Mouse (Mus musculus) gonadal fat pad, adult 2 months (tissue): ENCODE measurements around the gene Col6a4. TPM values are rescaled to one million over a fixed set of nuclear protein-coding genes. Genes with fewer than 3 reads are reported as not detected.

Source experiments
- DNase-seq: peaks from one replicate; pipeline ENCODE4 v3.0.0-alpha.2; 2012; ENCODE audit warnings: low read depth
- polyA plus RNA-seq: library from polyadenylated mRNA; depleted of rRNA; stranded (reverse); fragments of >200 nt; gene quantifications from 2 replicates; pipeline ENCODE4 v1.2.3, GENCODE M21; 2012

Gene Col6a4
- polyA plus RNA-seq, 1 experiment: 43.0 TPM

- no peak for DNase-seq
Measured at GRCm38 (mm10) chr9:106073956-106074355, 22.6 kb downstream of the Col6a4 start.

DNA sequence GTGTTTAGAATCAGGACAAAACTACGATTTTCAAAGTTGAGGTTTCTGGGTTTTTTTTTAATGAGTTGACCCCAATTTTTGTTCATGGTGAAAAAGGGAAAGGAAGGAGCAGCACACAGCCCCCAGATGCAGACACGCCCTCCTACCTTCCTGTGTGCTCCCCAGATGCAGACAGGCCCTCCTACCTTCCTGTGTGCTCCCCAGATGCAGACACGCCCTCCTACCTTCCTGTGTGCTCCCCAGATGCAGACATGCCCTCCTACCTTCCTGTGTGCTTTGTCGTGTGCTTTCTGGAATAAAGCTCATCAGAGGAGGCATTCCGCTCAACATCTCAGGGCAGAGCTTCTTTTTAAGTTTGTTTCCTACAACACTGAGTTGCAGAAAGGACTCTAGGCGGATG lies 24.9 kb downstream of the Col6a4 start:
- no peak for DNase-seq

- no peak for DNase-seq
Measured at GRCm38 (mm10) chr9:106053446-106053845, 43.1 kb downstream of the Col6a4 start.

DNA sequence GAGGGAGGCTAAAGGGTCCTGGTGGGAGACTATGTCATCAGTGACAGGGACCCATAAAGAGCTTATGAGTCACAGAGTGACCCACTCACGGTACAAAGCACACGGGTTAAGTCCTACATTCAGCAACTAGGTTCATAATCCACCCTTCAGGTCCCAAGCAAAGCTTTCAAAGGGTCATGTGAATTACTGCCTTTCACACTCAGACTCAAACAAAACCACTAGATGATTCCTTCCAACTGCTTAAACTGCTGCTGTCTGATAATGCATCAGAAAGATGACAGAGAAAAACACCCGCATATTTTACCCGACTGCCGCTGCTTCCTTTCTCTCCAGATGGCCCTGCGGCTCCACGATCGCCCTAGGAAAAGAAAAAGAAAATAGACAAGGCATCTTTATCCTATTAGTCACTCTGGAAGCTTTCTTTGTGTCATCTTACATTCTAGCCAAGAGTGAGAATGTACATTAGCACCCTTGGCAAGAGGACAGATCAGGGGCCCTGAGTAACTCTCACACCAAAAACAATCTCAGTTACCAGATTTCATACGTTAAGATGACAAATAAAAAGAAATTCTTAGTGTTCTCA lies 52.6 kb downstream of the Col6a4 start:
- no peak for DNase-seq

- no peak for DNase-seq
Measured at GRCm38 (mm10) chr9:106039915-106040659, 56.5 kb downstream of the Col6a4 start.

DNA sequence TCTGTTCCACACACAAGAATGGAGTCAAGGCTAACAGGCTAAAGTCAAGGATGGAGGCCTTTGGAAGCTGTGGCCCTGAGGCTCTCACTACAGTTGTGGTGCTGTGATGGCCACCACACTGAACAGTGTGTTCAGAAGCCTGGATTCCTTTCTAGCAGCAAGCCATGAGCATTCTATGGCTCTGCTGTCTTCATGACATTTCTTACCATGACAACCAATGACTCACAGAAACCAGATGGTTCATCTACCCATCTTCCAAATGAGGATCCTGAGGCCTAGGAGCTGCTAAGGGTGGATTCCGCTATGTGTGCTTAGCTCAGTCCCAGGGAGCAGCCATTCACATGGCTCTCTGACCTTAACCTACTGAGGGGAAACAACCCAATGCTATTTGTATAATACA lies 57.3 kb downstream of the Col6a4 start:
- DNase-seq: no peak

GRCm38 (mm10) chr9:106038865-106039264 lies 57.7 kb downstream of the Col6a4 start:
- DNase-seq: no peak

GRCm38 (mm10) chr9:106015666-106016065 lies 80.9 kb downstream of the Col6a4 start:
- no peak for DNase-seq

DNA sequence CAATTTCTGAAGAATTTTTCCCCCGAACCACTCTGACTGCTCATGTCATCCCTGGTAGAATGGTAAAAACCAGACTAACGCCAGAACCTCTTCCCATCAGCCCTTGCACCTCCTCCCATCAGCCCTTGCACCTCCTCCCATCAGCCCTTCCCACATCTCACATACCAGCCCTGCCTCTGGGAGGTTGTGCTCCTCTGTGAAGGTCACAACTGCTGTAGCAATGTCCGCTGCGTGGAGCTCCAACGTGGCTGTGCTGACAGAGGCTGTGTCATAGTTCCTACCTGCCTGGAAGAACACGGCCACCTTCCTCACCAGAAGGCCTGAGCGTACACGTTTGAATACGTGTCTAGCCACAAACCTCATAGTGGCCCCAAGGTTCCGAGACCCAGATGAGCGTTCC lies 83.4 kb downstream of the Col6a4 start:
- DNase-seq: no peak

GRCm38 (mm10) chr9:105997955-105998354 lies 98.6 kb downstream of the Col6a4 start:
- DNase-seq: no peak

DNA sequence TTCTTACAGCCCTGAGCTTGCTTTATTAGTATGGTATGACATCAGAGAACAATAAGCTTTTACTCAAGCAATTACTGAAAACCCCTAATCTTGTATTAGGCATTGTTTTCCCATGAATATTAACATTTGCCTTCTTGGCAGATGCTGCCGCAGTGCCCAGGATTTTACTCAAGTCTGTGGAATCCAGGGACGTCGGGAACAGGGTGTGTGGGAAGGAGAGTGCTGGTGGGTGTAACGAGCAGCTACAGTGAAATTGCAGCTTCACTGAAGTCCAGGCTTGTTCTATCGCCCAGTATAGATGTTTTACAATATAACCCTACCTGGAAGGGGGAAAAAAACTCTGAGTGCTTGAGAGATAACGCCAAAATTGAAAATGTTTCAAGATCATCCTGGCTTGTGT lies 104.2 kb downstream of the Col6a4 start:
- DNase-seq: no peak

DNA sequence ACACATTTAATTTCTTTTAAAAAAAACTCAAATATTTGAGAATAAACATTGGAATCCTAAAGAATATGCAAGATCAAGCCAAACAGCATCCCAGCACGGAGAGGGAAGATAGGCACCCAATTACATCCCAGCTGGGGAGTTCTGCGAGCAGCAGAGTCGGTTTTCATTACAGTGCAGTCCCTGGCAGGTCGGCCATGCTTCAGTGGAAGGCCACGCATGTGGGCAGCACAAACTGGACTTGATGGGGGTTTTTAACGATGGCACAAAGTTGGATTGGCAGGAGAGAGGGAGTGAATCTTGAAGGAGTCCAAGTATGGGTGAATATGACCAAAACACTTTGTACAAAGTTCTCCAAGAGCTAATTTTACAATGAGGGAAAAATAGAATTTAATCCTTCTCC lies 106.5 kb downstream of the Col6a4 start:
- DNase-seq: no peak

DNA sequence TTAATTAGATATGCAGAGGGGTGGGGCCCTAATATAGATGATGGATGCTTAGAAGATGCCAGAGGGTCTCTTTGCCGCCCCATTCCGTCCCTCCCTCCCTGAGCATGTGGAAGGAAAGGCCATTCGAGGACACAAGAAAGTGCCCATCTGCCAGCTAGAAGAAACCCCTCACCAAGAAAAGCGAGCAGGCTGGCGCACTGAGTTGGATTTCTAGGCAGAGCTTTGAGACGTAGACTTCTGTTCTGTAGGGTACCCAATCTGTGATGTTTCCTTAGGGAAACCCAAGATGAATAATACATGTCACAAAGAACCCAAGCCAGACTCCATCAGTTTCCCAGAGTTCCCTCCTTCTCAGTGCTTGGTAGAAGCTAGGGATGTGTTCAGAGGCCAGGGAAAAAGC lies 107.1 kb downstream of the Col6a4 start:
- no peak for DNase-seq

GRCm38 (mm10) chr9:105988096-105988495 lies 108.5 kb downstream of the Col6a4 start:
- DNase-seq: no peak

DNA sequence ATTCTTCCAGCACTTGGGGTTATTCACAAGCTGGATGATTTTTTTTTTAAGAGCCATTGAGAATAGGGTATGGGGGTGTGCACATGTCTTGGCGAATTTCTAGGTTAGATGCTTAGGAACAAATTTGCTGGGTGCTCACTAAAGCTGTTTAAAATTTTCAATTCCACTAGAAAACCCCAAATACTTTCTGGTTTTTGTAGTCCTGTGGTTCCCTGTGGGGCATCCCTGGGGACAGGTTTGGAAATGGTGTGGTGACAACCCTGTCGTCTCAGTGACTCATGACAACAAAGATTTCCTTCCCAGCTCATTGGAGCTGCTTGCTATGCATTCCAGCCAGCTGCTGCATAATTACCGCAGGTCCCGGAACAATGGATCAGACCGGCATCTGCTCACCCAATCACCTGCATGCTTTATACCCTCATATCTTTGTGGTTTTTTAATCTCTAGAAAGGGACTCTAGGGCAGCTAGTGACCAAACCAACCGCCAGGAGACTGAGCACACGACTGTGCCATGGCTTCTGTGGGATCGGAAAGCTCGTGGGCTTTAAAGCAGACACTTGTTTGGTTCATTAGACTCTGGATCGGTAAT lies 111.6 kb downstream of the Col6a4 start:
- no peak for DNase-seq

DNA sequence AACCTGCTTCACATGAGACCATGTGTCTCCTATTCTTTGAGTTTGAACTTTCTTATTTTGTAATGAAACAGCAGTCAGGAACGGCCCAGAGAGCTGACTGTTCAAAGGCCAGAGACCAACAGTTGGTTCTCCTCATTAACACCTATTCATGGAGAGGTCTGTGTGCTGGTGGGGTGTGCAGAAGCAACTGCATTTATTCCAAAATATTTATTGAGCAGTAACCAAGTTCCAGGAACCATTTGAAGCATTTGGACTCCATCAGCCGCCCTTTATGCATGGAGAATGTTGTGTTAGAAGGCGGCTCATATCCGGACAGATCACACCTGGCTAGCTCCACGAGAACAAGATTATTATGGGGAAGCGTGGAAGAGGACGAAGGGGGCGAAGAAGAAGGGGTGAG lies 118.1 kb downstream of the Col6a4 start:
- no peak for DNase-seq

DNA sequence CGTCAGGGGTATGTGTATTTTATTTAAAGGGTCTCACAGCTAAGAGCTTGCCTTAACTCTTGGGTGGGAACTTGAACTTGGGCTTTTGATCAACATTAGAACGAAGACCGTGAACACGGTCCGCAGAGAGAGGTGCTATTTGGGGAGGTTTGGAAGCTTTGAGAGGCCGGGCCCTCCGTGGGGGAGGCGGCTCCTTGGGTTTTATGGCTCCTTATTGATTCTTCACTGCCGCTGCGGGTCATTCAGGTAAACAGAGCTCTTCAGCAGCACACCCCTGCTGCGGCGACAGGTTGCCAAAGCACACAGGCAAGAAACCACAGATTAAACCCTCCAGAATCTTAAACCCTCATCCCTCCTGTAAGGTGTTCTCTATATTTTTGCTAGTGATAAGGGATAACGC lies 119.7 kb downstream of the Col6a4 start:
- no peak for DNase-seq

GRCm38 (mm10) chr9:105976314-105976713 lies 120.3 kb downstream of the Col6a4 start:
- no peak for DNase-seq

DNA sequence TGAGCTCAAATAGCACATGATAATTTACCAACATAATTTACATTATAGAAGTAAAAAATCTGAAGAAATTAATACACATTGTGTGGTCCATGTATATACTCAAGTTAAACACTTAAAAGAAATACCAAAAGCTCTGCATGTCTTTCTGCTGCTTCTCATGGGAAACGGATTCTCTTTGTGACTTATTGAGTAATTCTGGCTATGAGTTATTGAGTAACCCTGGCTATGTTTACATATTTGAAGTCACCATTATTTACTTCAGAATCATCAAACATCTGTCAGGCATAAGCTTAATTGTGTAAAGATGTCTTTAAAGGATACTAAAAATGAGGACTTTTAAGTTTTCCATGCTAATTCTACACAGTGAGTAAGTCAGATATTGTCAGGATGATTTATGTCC lies 122.8 kb downstream of the Col6a4 start:
- DNase-seq: no peak

DNA sequence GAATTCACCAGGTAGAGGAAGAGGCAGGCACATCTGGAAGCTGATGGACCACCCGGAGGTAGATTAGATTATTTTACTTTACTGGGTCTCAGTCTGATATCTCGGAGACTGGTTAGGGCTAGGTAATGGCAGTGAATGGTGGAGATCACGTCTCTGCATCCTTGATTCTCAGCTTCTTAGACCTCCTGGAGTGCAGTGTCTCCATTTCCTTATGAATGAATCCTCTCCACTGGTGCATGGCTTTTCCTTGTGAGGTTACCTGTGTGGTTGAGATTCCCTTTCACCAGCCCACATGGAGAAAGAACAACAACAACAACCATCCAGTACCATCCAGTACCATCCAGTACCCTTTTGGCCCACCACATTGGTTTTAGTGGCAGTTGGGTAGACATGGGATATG lies 124.6 kb downstream of the Col6a4 start:
- no peak for DNase-seq

GRCm38 (mm10) chr9:105971351-105971894 lies 125.2 kb downstream of the Col6a4 start:
- DNase-seq: no peak

GRCm38 (mm10) chr9:105970901-105971300 lies 125.7 kb downstream of the Col6a4 start:
- no peak for DNase-seq

GRCm38 (mm10) chr9:105967976-105968375 lies 128.6 kb downstream of the Col6a4 start:
- no peak for DNase-seq
